ENCODE assay signal across 8 mouse cellular contexts in the genomic region with DNA sequence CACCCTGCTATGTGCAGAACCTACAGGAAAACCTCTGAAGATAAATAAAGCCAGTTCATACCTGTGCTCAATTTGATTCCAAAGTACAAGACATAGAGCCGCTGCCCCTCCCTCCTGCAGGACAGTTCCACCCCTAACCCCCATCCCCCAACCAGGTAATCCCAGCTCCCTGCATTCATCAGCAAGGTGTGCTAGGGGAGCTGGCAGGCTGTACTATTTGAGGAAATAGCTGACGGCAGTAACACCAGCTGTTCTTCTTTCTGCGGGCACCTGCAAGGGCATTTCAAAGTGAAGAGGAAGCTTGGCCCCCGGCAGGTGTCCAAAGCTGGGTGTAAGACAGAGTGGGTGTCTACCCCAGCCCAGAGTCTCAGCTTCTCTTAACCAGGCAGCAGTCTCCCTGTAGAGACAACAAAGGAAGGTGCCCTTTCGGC.
DNase-seq lines count a peak whose midpoint lies in the region; ATAC-seq and TF ChIP-seq lines count a peak whose summit lies in the region.

No protein-coding gene starts in this region.

- no peak for TF ChIP-seq CTCF in small intestine, adult 2 months (IDR thresholded peaks at IDR 0.05; ENCODE audit: extremely low read depth, insufficient read length, insufficient replicate concordance, low read depth, low read length)

- no peaks in the 10 kb centered on the region for H3K9me3 ChIP-seq in heart, embryonic 14.5 days (ENCODE audit: control insufficient read depth, low read length)
- no peaks in the 10 kb centered on the region for H3K9me3 ChIP-seq in embryonic facial prominence, embryonic 14.5 days (ENCODE audit: control insufficient read depth, low read length)
- H3K9me3 ChIP-seq in kidney, embryonic 14.5 days (ENCODE audit: control insufficient read depth, low read length): no peaks in the 10 kb centered on the region

- peaks cover 2% of the 10 kb centered on the region; the same call in 1 of the 2 replicates for H3K36me3 ChIP-seq in heart, embryonic 14.5 days (ENCODE audit: control insufficient read depth, insufficient read depth, low read length)
- no peaks in the 10 kb centered on the region for H3K36me3 ChIP-seq in embryonic facial prominence, embryonic 14.5 days (ENCODE audit: control insufficient read depth, insufficient read depth, low read length)
- H3K36me3 ChIP-seq in kidney, embryonic 14.5 days (ENCODE audit: control insufficient read depth, insufficient read depth, low read length): no peaks in the 10 kb centered on the region; the same call in 1 of the 2 replicates
- H3K36me3 ChIP-seq in small intestine, adult 2 months (ENCODE audit: control insufficient read depth, insufficient read depth, low read length): no peaks in the 10 kb centered on the region

- H3K4me2 ChIP-seq in heart, embryonic 14.5 days (ENCODE audit: low read length): peak overlapping the region; percentile 55
- H3K4me2 ChIP-seq in embryonic facial prominence, embryonic 14.5 days (ENCODE audit: low read depth, low read length): 0 out of 2 replicates have a peak overlapping the region, but pooled peaks have one; percentile 2
- H3K4me2 ChIP-seq in kidney, embryonic 14.5 days (replicated peaks; ENCODE audit: low read depth, low read length): no peak overlapping the region

- no peak for ATAC-seq in heart, embryonic 14.5 days (ENCODE audit: insufficient number of reproducible peaks, insufficient read depth, low FRiP score, low read depth)
- ATAC-seq in embryonic facial prominence, embryonic 14.5 days (ENCODE audit: low read depth): peak; percentile 14; the same call in 1 of the 2 replicates
- no peak for ATAC-seq in kidney, embryonic 14.5 days (ENCODE audit: low FRiP score, low TSS enrichment)

- no peak for DNase-seq in heart, adult 18-20 months
- peak; percentile 68 for DNase-seq in embryonic facial prominence, embryonic 14.5 days (ENCODE audit: low spot score)
- DNase-seq in adrenal gland, adult (ENCODE audit: inconsistent age in 2 of 2, low spot score in 1 of 2): no peak
- no peak for DNase-seq in gastrocnemius, adult 8-10 months (ENCODE audit: low spot score in 2 of 2)
- DNase-seq in urinary bladder, postnatal 36 days (ENCODE audit: low spot score in 2 of 2): no peak

- peak overlapping the region; percentile 98 for H3K27ac ChIP-seq in heart, embryonic 14.5 days (replicated peaks in 1 of 2; ENCODE audit: control insufficient read depth in 1 of 2, insufficient read depth in 1 of 2, low read depth in 2 of 2, low read length in 2 of 2)
- peak overlapping the region; percentile 53; the same call in 1 of the 2 replicates for H3K27ac ChIP-seq in embryonic facial prominence, embryonic 14.5 days (replicated peaks; ENCODE audit: low read depth, low read length)
- 0 out of 2 replicates have a peak overlapping the region, but pooled peaks have one; percentile 55 for H3K27ac ChIP-seq in kidney, embryonic 14.5 days (ENCODE audit: low read depth, low read length)
- H3K27ac ChIP-seq in small intestine, adult 2 months (ENCODE audit: insufficient read depth, low read depth, low read length): peak overlapping the region; percentile 90

- H3K4me3 ChIP-seq in heart, embryonic 14.5 days (ENCODE audit: control insufficient read depth in 1 of 2, insufficient read depth in 1 of 2, low read depth in 1 of 2, low read length in 2 of 2): no peak overlapping the region
- H3K4me3 ChIP-seq in embryonic facial prominence, embryonic 14.5 days (ENCODE audit: low read depth, low read length): no peak overlapping the region
- no peak overlapping the region for H3K4me3 ChIP-seq in kidney, embryonic 14.5 days (ENCODE audit: low read length)
- H3K4me3 ChIP-seq in small intestine, adult 2 months (ENCODE audit: low read depth, low read length): peak overlapping the region; percentile 2; the same call in 1 of the 2 replicates

- 41% methylated on average over 5 of the region's 5 CpGs for WGBS in heart, embryonic 14.5 days
- WGBS in embryonic facial prominence, embryonic 14.5 days: 59% methylated on average over 5 of the region's 5 CpGs
- 87% methylated on average over 5 of the region's 5 CpGs for WGBS in kidney, embryonic 14.5 days
- WGBS in small intestine, adult 2 months: 23% methylated on average over 5 of the region's 5 CpGs

- H3K9ac ChIP-seq in heart, embryonic 14.5 days (ENCODE audit: low read length): peak overlapping the region; percentile 54
- H3K9ac ChIP-seq in embryonic facial prominence, embryonic 14.5 days (ENCODE audit: low read depth, low read length): no peak overlapping the region
- no peak overlapping the region; the same call in 1 of the 2 replicates for H3K9ac ChIP-seq in kidney, embryonic 14.5 days (ENCODE audit: low read depth, low read length)

- H3K4me1 ChIP-seq in heart, embryonic 14.5 days (ENCODE audit: control insufficient read depth in 2 of 2, insufficient read depth in 2 of 2, low read length in 2 of 2): peaks cover 61 to 86% of the 10 kb centered on the region in 2 experiments
- H3K4me1 ChIP-seq in embryonic facial prominence, embryonic 14.5 days (ENCODE audit: control insufficient read depth, insufficient read depth, low read length): peaks cover 41% of the 10 kb centered on the region
- peaks cover 40% of the 10 kb centered on the region for H3K4me1 ChIP-seq in kidney, embryonic 14.5 days (ENCODE audit: control insufficient read depth, insufficient read depth, low read length)
- H3K4me1 ChIP-seq in small intestine, adult 2 months (ENCODE audit: control insufficient read depth, insufficient read depth, insufficient read length, low read length): peaks cover 36% of the 10 kb centered on the region

- no peaks in the 10 kb centered on the region for H3K27me3 ChIP-seq in heart, embryonic 14.5 days (ENCODE audit: control insufficient read depth, insufficient read depth, low read length)
- H3K27me3 ChIP-seq in embryonic facial prominence, embryonic 14.5 days (replicated peaks; ENCODE audit: control insufficient read depth, insufficient read depth, low read length): no peaks in the 10 kb centered on the region
- no peaks in the 10 kb centered on the region for H3K27me3 ChIP-seq in kidney, embryonic 14.5 days (ENCODE audit: control insufficient read depth, insufficient read depth, low read length)
- no peaks in the 10 kb centered on the region for H3K27me3 ChIP-seq in small intestine, adult 2 months (ENCODE audit: control insufficient read depth, insufficient read depth, low read length)

- no peak for TF ChIP-seq POLR2A in small intestine, adult 2 months (IDR thresholded peaks at IDR 0.05; ENCODE audit: low read depth, low read length)
